Mouse (Mus musculus) mouse embryonic stem cell (cell line): ENCODE measurements around the gene Eno3.

ENCODE experiments used
- in situ Hi-C, 2 experiments: fragments of 300-500 bp; cut with MboI; formaldehyde crosslinking; loops; 1 replicate in 1 of 2; 3 replicates in 1 of 2; pipeline ENCODE4 v1.14.3; 2019 to 2020; ENCODE audit warnings: low sequenced_read_pairs in 2 of 2, low pct_unique_long_range_greater_than_20kb in 1 of 2, mixed read lengths in 1 of 2; ENCODE audit not compliant: unreplicated experiment in 1 of 2

Gene Eno3

GRCm38 (mm10) chr11:70670483-70670882 is 13.5 kb downstream of the Eno3 start:
- in situ Hi-C loops, result no loop called here

GRCm38 (mm10) chr11:70671333-70672047 is 14.5 kb downstream of the Eno3 start:
- in situ Hi-C loops, result no loop called here

- in situ Hi-C loops, result no loop called here
Measured at GRCm38 (mm10) chr11:70674014-70674413, 17.0 kb downstream of the Eno3 start.

GRCm38 (mm10) chr11:70674501-70674900 is 17.5 kb downstream of the Eno3 start:
- in situ Hi-C loops, result no loop called here

GRCm38 (mm10) chr11:70678092-70678491 is 21.1 kb downstream of the Eno3 start:
- in situ Hi-C loops, result no loop called here

GRCm38 (mm10) chr11:70678576-70678975 is 21.6 kb downstream of the Eno3 start:
- in situ Hi-C loops, result no loop called here

- in situ Hi-C loops, result no loop called here
Measured at GRCm38 (mm10) chr11:70679361-70679760, 22.4 kb downstream of the Eno3 start.

GRCm38 (mm10) chr11:70679894-70680293 is 22.9 kb downstream of the Eno3 start:
- in situ Hi-C loops, result no loop called here

GRCm38 (mm10) chr11:70681170-70681569 is 24.2 kb downstream of the Eno3 start:
- in situ Hi-C loops, result no loop called here

- in situ Hi-C loops, result no loop called here
Measured at GRCm38 (mm10) chr11:70681897-70682581, 25.0 kb downstream of the Eno3 start.

GRCm38 (mm10) chr11:70683640-70684039 is 26.6 kb downstream of the Eno3 start:
- in situ Hi-C loops, result no loop called here

GRCm38 (mm10) chr11:70686901-70687566 is 30.0 kb downstream of the Eno3 start:
- in situ Hi-C loops, result no loop called here

- in situ Hi-C loops, result no loop called here
Measured at GRCm38 (mm10) chr11:70687601-70688199, 30.7 kb downstream of the Eno3 start, which contains the start of gene Camta2. Gene Camta2, minus strand, starts transcription at chr11:70688105.

- in situ Hi-C loops, result no loop called here
Measured at GRCm38 (mm10) chr11:70688372-70688771, 31.4 kb downstream of the Eno3 start.

GRCm38 (mm10) chr11:70689578-70689977 is 32.6 kb downstream of the Eno3 start:
- in situ Hi-C loops, result no loop called here

GRCm38 (mm10) chr11:70693504-70693903 is 36.5 kb downstream of the Eno3 start:
- in situ Hi-C loops, result no loop called here

- in situ Hi-C loops, result no loop called here
Measured at GRCm38 (mm10) chr11:70697376-70697775, 40.4 kb downstream of the Eno3 start.

GRCm38 (mm10) chr11:70699051-70699450 is 42.0 kb downstream of the Eno3 start:
- in situ Hi-C loops, result no loop called here
